Mouse (Mus musculus) spleen, adult 2 months (tissue): ENCODE data around the gene Olfr1371.

Experiments
- CTCF ChIP-seq: fragments of 200-500 bp; IDR thresholded peaks from 2 replicates; pipeline ENCODE4 v1.5.1; 2011; ENCODE audit warnings: mild to moderate bottlenecking, inconsistent platforms; ENCODE audit not compliant: insufficient read depth, insufficient read length, insufficient replicate concordance; ENCODE audit errors: extremely low read depth
- POLR2A ChIP-seq: fragments of 200-500 bp; IDR thresholded peaks from 2 replicates; pipeline ENCODE4 v1.6.1; 2011; ENCODE audit warnings: low read depth, low read length, inconsistent platforms

GRCm38 (mm10) chr11:52163926-52164325, 49.9 kb downstream of the Olfr1371 start:
- TF ChIP-seq CTCF (no peak), POLR2A (no peak)
